Mouse (Mus musculus) cerebellum, postnatal 36 days (tissue): Measurements from ENCODE around the gene Mrps14.
A peak's percentile ranks its signal among the peaks of the same experiment; 100 is the strongest.

ENCODE experiments used
- DNase-seq, 2 experiments: peaks; one replicate each; pipeline ENCODE4 v3.0.0; 2021 to 2022; ENCODE audit warnings: mixed read lengths in 2 of 2

Gene Mrps14

DNA sequence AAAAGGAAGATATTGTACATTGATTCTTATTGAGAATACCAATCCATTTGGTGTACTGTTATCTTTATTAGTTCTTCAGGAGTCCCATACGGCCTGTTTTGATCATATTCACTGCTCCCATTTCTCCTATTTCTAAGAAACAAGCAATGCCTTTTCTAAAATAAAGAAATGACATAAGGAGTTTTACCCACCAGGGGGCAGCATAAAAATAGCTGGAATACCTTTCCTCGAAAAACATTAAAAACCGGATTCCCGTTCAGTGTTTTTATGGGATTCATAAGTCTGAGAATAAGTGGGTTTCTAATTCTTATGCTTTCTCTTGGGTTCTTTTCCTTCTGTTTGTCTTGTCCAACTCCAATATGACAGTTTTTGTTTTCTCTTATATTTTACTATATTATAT, 36.0 kb downstream of the Mrps14 start:
- DNase-seq = peak in 1 of 2 experiments; percentile 50

DNA sequence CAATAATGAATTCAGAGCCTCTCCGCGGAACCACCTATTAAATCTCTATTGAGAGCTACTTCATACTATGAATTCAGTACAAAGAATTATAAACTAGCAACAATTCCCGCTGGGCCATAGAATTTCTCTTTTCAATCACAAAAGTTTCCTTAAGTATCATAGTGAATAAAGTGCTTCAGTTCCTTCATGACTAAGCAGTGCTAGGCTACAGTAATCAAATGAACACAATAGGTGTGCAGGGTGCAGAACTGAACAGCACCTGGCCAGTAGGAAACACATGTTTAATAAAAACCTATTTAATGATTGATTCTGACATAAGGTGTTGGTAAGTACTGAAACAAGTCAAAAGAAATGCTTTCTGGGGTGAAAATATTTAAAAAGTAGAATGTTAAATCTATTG, 37.1 kb downstream of the Mrps14 start:
- no peak for DNase-seq

DNA sequence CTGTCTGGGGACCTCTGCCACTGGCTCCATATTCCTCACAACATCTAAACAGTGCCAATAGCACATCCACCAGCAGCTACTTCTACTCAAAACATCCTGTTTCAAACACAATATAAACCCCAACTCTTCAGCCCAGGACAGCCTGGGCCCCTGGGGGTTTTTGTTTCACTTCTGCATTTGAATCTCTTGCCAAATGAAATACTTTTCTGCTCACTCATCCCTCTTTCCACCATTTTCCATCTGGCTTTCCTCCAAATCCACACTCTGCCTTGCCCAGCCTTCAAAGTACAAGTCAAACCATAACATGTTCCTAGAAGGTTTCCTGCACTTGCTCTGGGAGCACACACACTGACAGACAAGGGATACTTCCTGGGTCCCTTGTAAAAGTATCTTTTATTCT, 38.9 kb downstream of the Mrps14 start:
- no peak for DNase-seq

DNA sequence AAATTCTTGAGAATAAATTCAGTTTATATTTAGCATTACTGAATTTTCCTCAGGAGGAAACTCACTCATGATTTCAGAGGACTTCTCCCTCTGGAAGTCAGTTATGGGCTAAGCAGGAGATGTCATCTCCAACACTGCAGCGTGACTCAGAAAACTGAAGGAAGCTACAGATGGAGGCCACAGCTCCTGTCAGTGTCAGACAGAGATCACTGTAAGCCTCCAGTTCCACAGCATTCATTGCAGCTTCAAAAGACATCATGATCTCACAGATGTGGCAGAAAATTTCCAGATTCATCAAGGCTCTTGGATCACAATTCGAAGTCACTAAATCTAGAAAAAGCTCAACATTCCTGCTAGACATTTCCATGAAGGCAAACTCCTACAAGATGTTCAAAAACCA, 43.0 kb downstream of the Mrps14 start:
- no peak for DNase-seq

DNA sequence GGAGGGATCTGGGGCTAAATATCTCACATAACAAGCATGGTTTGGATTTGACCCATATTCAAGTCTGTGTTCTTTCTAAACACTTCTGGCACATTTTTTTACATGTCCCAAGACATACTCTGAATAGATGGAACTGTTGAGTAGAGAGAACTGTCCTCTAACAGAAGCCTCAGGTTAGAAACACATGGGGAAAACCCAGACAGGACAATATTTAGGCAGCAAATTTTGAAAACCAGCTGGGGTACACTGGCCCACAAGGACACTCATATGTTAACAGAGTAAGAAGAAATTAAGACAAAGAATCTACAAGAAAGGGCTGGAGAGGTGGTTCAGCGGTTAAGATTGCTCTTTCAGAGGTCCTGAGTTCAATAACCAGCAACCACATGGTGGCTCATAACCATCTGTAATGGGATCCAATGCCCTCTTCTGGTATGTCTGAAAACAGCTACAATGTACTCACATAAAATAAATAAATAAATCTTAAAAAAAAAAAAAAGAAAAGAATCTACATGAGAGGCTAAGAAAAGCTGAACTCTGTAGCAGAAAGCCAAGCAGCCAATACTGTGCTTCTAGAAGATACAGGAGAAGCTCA, 43.9 kb downstream of the Mrps14 start:
- no peak for DNase-seq

DNA sequence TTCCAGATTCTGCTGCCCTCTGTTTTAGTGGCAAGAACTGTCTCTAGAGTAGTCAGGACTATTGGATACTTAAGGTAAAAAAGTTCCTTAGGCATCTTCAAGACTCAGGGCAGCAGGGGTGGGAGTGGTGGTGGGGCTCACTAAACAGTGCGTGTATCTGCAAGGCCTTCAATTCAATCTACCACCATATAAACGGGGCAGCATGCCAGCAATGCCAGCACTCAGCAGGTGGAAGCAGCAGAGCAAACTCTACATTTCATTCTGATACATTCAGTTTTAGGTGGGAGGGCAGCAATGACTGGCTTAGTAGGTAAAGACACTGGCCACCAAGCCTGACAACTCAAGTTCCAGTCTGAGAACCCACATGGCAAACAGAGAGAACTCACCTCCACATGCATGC, 45.1 kb downstream of the Mrps14 start:
- DNase-seq = peak in 1 of 2 experiments; percentile 26

DNA sequence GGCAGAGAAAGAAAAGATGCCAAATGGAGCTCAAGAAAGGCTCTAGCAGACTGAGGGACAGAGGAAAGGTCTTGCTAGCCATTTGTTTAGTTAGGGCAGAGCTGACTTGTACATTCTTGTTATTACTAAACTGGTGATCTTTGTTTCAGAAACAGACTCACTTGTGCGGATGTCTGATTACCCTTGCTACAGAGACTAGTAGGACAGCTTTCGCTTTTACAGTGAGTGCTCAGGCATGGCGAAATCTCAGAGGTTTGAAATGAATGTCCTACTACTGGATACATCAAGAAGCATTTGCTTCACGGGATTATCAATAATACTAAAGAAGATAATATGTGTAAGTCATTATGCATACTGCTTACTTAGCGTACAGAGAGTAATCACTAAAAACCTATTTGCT, 49.7 kb downstream of the Mrps14 start:
- no peak for DNase-seq

DNA sequence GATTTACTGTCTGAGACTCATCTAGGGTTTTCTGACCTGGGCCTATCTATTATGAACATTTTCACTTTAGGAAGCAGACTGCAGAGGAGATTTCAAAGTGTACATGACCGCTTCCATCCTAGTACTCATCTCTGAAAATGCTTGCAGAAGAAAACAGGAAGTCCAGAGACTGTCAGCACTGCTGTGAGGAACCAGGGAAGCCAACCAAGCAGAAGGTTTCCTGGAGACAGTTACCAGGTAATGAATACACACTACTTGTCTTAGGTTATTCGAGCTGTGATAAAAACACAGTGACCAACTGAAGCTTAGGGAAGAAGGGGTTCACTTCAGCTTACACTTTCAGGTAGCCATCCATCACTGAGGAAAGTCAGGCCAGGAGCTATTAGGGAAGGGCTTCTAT, 50.9 kb downstream of the Mrps14 start:
- no peak for DNase-seq

DNA sequence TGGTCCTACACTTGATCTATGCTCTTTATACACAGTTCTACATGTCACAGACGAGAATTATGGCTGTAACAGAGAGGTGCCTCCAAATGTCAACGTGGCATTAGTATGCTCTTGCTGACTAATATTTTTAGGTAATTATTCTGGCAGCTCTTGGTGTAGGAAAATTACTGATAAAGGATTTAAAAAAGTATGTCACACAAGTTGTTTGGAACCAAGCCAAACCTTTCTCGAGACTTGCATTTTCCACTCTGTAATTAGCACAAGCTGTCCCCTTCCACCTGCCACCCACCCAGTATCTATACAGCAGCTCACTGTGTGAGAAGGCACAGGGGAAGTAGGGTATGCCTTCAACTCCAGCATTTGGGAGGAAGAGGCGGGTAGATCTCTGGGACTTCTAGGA, 51.8 kb downstream of the Mrps14 start:
- DNase-seq = no peak

DNA sequence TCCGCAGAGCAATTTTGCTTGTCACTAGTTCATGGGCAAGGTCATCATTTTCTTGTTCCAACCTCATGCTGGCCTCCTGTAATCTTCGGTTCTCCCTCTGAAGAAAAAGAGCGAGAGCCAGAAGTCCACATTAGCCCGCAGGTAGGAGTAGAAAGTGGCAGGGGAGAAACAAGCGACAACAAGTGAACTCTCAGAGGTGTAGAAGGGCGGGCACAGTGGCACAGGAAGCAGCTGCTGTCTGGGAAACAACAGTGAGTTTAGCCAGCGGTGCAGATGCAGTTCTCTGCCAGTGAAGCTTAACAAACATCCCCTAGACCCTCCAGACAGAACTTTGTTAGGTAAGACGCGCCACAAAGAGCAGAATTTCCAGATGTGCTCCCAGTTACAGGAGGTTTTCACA, 52.5 kb downstream of the Mrps14 start:
- DNase-seq = no peak

DNA sequence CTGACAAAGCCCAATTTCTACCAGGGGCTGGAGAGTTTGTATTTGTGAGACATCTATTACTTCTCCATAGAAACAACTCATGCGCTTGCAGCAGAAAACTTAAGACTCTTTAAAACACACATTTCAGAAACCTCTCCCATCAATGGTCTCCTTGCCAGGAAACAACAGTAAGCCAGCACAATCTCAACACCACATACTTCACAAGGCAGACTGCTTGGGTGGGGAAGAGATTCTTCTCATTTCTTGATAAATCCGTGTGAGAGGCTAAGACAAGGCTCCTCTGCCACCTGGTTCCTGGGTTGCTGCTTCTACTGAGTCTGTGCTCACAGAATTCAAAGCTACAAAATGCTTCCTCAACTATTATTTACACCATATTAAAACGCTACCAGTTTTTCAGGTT, 54.8 kb downstream of the Mrps14 start:
- DNase-seq = no peak

DNA sequence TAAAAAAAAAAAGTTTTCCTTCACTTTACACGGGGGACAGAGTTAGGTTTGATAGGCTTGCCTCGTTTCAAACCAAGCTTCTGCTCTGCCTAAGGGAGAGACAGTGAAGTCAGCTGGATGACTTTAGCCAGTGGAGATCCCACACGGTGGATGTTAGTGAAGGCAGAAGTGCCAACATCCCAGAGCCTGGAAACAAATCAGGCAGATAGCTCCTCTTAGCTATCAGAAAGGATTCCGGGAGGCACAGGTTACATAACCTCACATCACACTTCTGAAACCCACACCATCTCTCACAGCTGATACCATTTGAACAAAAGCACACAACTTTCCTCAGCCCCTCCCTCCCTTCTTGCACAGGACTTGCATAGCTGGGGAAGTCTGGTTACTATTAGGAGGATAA, 55.8 kb downstream of the Mrps14 start:
- no peak for DNase-seq

DNA sequence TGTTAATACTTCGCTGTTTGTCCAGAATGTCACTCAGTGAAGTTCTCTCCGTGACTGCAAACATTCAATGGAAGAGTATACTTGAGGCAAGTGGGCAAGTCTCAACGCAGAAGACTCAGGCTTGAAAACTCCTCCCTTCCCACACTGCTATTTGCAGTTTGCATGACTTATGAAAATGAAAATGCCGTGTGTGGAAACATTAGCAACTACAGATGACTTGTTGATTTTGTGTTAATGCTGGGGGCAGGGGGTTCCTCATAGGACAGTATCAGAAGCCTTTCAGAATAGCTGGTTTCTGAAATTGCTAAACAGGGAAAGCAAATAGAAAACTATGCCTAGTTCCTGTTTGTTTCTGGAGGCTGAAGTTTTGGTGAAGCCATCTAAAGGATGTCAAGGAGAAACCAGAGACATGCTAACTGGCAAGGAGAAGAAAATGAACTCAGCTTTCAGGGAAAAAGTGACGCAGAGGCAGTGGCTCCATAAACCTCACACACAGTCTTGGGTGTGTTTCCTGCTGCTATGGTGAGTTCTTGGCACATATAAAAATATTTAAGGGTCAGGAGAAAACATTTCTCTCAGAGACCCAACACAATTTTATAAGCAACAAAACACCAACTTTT, 56.5 kb downstream of the Mrps14 start:
- DNase-seq = no peak
